Mouse (Mus musculus) kidney, embryonic 14.5 days (tissue): ENCODE measurements around the gene Ptms. TPM values are rescaled to one million over a fixed set of nuclear protein-coding genes. Genes with fewer than 3 reads are reported as not detected.
"Not testable (repeated sequence)": the region's sequence is repeated elsewhere in the genome, so short reads cannot be mapped to it uniquely, and the experiment has no call there.

Experiments used
- ATAC-seq: fragments of 200-750 bp; cut with Nextera tagmentation; 2 replicates; pipeline ENCODE4 v1.8.0; 2017; ENCODE audit warnings: moderate number of reproducible peaks, mild to moderate bottlenecking, moderate TSS enrichment, moderate library complexity; ENCODE audit not compliant: low FRiP score, low TSS enrichment
- H3K27ac ChIP-seq: fragments of 300-500 bp; sonication (generic); 2 replicates; pipeline ENCODE4 v1.5.1; 2014; ENCODE audit warnings: low read depth, mild to moderate bottlenecking, low read length, moderate library complexity, mixed read lengths
- H3K27me3 ChIP-seq: fragments of 300-500 bp; sonication (generic); 2 replicates; pipeline ENCODE4 v1.6.1; 2014; ENCODE audit warnings: mild to moderate bottlenecking, low read length; ENCODE audit not compliant: control insufficient read depth, insufficient read depth
- H3K36me3 ChIP-seq: fragments of 300-500 bp; sonication (generic); 2 replicates; pipeline ENCODE4 v1.6.1; 2014; ENCODE audit warnings: low read length, mixed read lengths; ENCODE audit not compliant: control insufficient read depth, insufficient read depth
- H3K4me1 ChIP-seq: fragments of 300-500 bp; sonication (generic); 2 replicates; pipeline ENCODE4 v1.6.1; 2014; ENCODE audit warnings: low read length, mixed read lengths; ENCODE audit not compliant: control insufficient read depth, insufficient read depth
- H3K4me2 ChIP-seq: fragments of 300-500 bp; sonication (generic); replicated peaks from 2 replicates; pipeline ENCODE4 v1.6.1; 2014; ENCODE audit warnings: low read depth, mild to moderate bottlenecking, low read length
- H3K4me3 ChIP-seq: fragments of 300-500 bp; sonication (generic); 2 replicates; pipeline ENCODE4 v1.5.1; 2014; ENCODE audit warnings: mild to moderate bottlenecking, low read length
- H3K9ac ChIP-seq: fragments of 300-500 bp; sonication (generic); 2 replicates; pipeline ENCODE4 v1.6.1; 2014; ENCODE audit warnings: low read depth, mild to moderate bottlenecking, low read length, moderate library complexity
- H3K9me3 ChIP-seq: fragments of 300-500 bp; sonication (generic); 2 replicates; pipeline ENCODE4 v1.6.1; 2016; ENCODE audit warnings: low read length; ENCODE audit not compliant: control insufficient read depth
- WGBS: fragments of 180-500 bp; shearing (Covaris S2); extraction: QIAGEN DNeasy Blood & Tissue Kit; methylation state at CpG from one replicate; pipeline ENCODE4 v1.1.7; 2014; 5-methylcytosine and 5-hydroxymethylcytosine counted together
- polyA plus RNA-seq: library from polyadenylated mRNA; unstranded; fragments of >200 nt; fragmentation: Nextera tagmentation; extraction: Ambion mirVana; gene quantifications from 2 replicates; pipeline ENCODE4 v1.2.1, GENCODE M21; 2014

Gene Ptms
- polyA plus RNA-seq, 1 experiment from 2014 or later, result 295 TPM

DNA sequence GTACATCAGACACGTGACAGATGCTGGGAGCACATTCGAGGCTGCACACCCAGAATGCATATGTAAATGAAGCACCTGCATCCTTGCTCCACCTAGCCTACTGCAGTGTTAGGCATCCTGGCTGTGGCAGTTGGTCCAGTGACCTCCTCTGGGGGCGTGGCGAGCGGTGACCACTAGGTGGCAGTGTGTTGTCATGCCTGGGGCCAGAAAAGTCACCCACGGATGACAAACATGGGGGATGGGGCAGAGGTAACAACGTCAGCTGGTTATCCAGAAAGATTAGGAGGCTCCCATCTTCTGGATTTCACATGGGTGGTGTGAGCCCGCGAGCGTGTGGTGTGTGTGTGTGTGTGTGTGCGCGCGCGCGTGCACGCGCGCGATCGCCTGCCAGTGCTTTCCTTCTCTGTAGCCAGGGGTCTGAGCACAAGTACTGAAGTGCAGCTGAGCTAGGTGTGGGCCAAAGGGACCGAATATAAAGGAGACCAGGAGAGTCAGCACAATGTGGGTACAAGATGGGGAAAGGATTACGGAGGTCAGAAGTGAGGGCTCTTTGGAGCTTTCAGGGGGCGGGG, 16.2 kb downstream of the Ptms start:
- peak overlapping the region; percentile 72 for H3K4me2 ChIP-seq

GRCm38 (mm10) chr6:124901851-124902250, 18.1 kb downstream of the Ptms start:
- no peaks in the 10 kb centered on the region for H3K27me3 ChIP-seq
- H3K27ac ChIP-seq, result no peak overlapping the region

More for the DNA sequence above, 16.2 kb downstream of the Ptms start:
- Histone ChIP-seq H3K9ac (peak overlapping the region; percentile 66), H3K36me3 (no peaks in the 10 kb centered on the region), H3K27ac (peak overlapping the region; percentile 97), H3K9me3 (no peaks in the 10 kb centered on the region), H3K27me3 (no peaks in the 10 kb centered on the region), H3K4me1 (peaks cover 11% of the 10 kb centered on the region), H3K4me3 (peak overlapping the region; percentile 45)
- peak; percentile 86 for ATAC-seq
- 0% methylated on average over 23 of the region's 23 CpGs for WGBS

GRCm38 (mm10) chr6:124900801-124901480, 19.0 kb downstream of the Ptms start:
- Histone ChIP-seq H3K4me3 (no peak overlapping the region), H3K4me2 (no peak overlapping the region), H3K36me3 (no peaks in the 10 kb centered on the region), H3K4me1 (peaks cover 11% of the 10 kb centered on the region), H3K27me3 (no peaks in the 10 kb centered on the region), H3K27ac (no peak overlapping the region), H3K9ac (no peak overlapping the region), H3K9me3 (no peaks in the 10 kb centered on the region)
- 63% methylated on average over 10 of the region's 10 CpGs for whole genome bisulfite sequencing
- ATAC-seq, result no peak

More at GRCm38 (mm10) chr6:124901851-124902250, 18.1 kb downstream of the Ptms start:
- H3K9ac ChIP-seq, result no peak overlapping the region
- no peak for ATAC-seq
- no peak overlapping the region for H3K4me2 ChIP-seq
- no peaks in the 10 kb centered on the region for H3K9me3 ChIP-seq
- no peaks in the 10 kb centered on the region for H3K36me3 ChIP-seq
- H3K4me3 ChIP-seq, result no peak overlapping the region
- H3K4me1 ChIP-seq, result peaks cover 11% of the 10 kb centered on the region

DNA sequence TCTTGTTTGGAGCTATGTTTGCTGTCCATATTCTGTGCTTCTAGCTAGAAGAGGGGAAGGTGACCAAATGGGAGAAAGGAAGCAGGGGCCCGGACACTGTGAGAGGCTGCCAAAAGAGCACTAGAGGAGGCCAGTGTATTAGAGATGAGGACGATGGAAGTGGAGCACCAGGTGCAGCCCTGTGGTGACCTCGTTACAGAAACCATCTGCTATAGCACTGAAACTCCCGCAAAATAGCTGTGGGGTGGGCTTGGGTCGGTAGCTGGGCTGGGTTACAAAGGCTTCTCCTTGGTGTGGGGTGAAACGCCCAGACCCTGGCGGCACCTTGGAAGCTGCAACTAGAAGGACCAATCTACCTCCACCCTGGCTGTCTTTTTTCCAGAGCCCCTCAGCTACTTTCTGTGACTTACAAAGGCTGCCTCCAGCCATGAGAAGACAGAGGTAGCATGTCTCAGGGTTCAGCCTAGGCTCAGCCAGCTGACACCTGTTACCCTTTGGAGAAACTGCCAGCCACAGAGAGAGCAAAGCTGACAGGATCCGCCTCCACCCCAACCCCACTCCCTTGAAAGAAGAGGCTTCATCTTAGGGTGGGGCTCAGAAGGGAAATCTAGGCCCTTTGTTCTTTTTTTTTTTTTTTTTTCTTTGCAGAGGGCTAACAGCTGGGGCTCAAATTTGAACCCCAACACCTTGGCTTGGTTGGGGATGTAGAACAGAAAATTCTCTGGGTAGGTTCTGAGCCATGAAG, 19.7 kb downstream of the Ptms start:
- Histone ChIP-seq H3K27me3 (no peaks in the 10 kb centered on the region), H3K4me2 (no peak overlapping the region), H3K4me3 (no peak overlapping the region), H3K9me3 (no peaks in the 10 kb centered on the region), H3K27ac (no peak overlapping the region), H3K36me3 (no peaks in the 10 kb centered on the region), H3K4me1 (peaks cover 8% of the 10 kb centered on the region), H3K9ac (no peak overlapping the region)
- WGBS, result 62% methylated on average over 8 of the region's 8 CpGs
- ATAC-seq, result no peak

- Histone ChIP-seq H3K9me3 (no peaks in the 10 kb centered on the region), H3K9ac (no peak overlapping the region), H3K36me3 (no peaks in the 10 kb centered on the region), H3K4me2 (no peak overlapping the region), H3K4me3 (no peak overlapping the region), H3K4me1 (no peaks in the 10 kb centered on the region), H3K27me3 (no peaks in the 10 kb centered on the region), H3K27ac (no peak overlapping the region)
- no peak for ATAC-seq
- 48% methylated on average over 3 of the region's 3 CpGs for WGBS
These were observed 21.5 kb downstream of the Ptms start for GRCm38 (mm10) chr6:124898359-124898758.

DNA sequence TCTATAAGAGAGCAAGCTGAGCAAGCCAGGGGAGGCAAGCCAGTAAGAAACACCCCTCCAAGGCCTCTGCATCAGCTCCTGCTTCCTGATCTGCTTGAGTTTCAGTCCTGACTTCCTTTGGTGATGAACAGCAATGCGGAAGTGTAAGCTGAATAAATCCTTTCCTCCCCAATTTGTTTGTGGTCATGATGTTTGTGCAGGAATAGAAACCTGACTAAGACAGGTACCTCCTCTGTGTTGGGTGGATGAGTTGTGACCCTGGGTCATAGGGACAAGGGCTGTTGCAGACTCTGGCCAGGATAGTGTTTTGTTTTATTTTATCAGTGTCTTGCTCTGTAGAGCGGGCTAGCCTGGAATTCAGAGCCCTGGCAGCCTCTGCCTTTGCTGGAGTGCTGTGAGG, 25.8 kb downstream of the Ptms start:
- not testable (repeated sequence) for ATAC-seq, H3K4me3 ChIP-seq, H3K4me1 ChIP-seq, H3K9me3 ChIP-seq, H3K27me3 ChIP-seq, H3K27ac ChIP-seq, H3K36me3 ChIP-seq, H3K4me2 ChIP-seq, H3K9ac ChIP-seq
- WGBS, result 66% methylated on average over 2 of the region's 2 CpGs

DNA sequence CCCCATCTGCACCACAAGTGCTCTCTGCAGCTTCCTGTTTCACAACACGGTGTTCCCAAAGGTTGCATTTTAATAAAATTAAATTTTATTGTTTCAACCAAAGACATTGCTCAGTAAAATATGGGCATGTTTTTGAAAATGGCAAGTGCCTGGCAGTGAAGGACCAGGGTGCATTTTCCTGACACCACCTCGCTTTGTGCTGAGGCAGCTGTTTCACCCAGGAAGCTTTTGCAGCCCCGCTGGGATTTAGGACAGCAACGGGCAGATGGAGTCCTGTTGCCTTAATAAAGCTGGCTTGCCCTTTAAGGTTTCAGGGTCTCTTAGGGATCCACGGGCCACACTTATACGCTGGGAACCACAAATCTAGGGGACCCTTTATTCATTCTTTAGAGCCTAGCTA, 28.9 kb downstream of the Ptms start:
- WGBS, result 62% methylated on average over 6 of the region's 6 CpGs
- no peak overlapping the region for H3K27ac ChIP-seq
- H3K27me3 ChIP-seq, result no peaks in the 10 kb centered on the region
- H3K4me3 ChIP-seq, result no peak overlapping the region
- no peaks in the 10 kb centered on the region for H3K4me1 ChIP-seq
- H3K36me3 ChIP-seq, result no peaks in the 10 kb centered on the region
- no peak for ATAC-seq
- H3K4me2 ChIP-seq, result no peak overlapping the region
- H3K9me3 ChIP-seq, result no peaks in the 10 kb centered on the region
- H3K9ac ChIP-seq, result no peak overlapping the region

DNA sequence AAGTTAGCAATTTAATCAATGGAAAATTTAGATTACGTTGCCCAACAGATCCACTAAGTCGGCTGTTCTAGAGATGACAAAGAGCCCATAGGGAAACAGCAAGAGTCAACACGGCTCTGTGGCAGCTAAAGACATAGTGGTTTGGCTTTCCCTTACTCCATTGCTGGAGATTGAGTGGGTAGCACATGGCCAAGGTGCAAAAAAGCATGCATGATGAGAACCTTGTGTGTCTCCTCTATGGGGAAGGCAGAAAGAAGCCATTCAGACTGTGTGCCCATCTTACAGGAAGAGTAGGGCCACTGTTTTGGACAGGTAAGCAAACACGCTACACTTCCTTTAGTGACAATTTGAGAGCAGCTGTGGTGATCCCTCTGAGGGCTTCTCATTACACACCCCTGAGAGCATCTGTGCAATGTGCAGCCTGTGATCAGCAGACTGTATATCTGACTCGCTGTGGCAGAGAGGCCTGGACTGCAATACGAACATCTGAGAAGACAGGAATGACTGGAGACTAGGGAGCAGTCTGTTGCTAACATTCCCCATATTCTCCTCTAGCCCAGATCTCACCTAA, 31.3 kb downstream of the Ptms start:
- H3K27ac ChIP-seq, result no peak overlapping the region
- no peak overlapping the region for H3K4me2 ChIP-seq
- H3K9ac ChIP-seq, result no peak overlapping the region
- no peaks in the 10 kb centered on the region for H3K9me3 ChIP-seq
- H3K27me3 ChIP-seq, result no peaks in the 10 kb centered on the region
- no peaks in the 10 kb centered on the region for H3K36me3 ChIP-seq
- H3K4me1 ChIP-seq, result no peaks in the 10 kb centered on the region
- no peak overlapping the region for H3K4me3 ChIP-seq
- ATAC-seq, result no peak
- WGBS, result 92% methylated on average over 6 of the region's 6 CpGs

- ATAC-seq, result no peak
- no peak within 1 kb of the TSS for H3K4me3 ChIP-seq
- 83% methylated on average over 9 of the region's 9 CpGs for WGBS
- no peaks in the 10 kb centered on the region for H3K27me3 ChIP-seq
- H3K36me3 ChIP-seq, result no peaks in the 10 kb centered on the region
- no peak within 1 kb of the TSS for H3K27ac ChIP-seq
- no peaks in the 10 kb centered on the region for H3K9me3 ChIP-seq
- no peak within 1 kb of the TSS for H3K9ac ChIP-seq
- H3K4me1 ChIP-seq, result no peaks in the 10 kb centered on the region
- H3K4me2 ChIP-seq, result no peak within 1 kb of the TSS
These were observed 31.9 kb downstream of the Ptms start, which contains the start of gene Cd4 for GRCm38 (mm10) chr6:124887986-124888385. Gene Cd4 (minus strand): TSS chr6:124888221.
